Mouse (Mus musculus) urinary bladder, postnatal 4 days (tissue): ENCODE results near the gene Acvr1c.

Experiments used
- DNase-seq, 2 experiments: peaks; one replicate each; pipeline ENCODE4 v3.0.0; 2021 to 2022; ENCODE audit warnings: low spot score in 2 of 2

Acvr1c gene

GRCm38 (mm10) chr2:58282259-58282910 is 75.3 kb downstream of the Acvr1c start:
- no peak for DNase-seq

GRCm38 (mm10) chr2:58281046-58281445 is 76.6 kb downstream of the Acvr1c start:
- no peak for DNase-seq

DNA sequence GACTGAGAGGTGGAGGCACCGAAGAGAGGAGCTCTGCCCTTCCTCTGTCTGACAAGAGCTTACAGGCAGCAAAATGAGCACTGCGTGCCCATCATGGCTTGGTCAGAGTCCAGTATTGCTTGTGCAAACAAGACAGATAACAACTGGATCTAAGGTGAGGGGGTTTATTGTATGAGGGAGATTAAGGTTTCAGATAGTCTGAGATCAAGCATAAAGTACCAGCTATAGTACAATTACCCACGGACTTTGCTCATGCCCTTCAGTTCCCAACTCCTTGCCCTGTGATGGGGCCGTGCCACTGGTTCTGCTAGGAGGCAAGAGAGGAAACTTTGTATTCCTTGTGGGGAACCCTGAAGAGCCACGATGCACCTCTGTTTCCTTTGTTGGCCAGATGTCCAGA is 78.5 kb downstream of the Acvr1c start:
- no peak for DNase-seq

DNA sequence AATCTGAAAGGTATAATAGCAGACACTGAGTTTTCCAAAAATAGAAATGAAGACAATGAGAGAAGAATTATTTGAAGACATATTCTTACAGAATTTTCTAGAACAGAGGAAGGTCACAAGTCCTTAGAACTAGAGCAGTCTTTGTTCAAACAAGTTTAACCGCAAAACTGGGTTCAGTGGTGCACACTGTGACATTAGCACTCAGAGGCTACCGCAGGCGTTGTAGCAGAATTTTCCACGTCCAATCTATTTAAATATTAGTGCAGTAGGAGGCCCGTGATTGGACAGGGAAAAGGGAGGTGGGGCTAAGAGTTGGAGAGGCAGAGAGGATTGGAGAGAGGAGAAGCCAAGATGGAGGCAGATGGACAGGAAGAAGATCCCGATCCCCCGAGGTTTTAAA is 81.2 kb downstream of the Acvr1c start:
- DNase-seq = no peak

DNA sequence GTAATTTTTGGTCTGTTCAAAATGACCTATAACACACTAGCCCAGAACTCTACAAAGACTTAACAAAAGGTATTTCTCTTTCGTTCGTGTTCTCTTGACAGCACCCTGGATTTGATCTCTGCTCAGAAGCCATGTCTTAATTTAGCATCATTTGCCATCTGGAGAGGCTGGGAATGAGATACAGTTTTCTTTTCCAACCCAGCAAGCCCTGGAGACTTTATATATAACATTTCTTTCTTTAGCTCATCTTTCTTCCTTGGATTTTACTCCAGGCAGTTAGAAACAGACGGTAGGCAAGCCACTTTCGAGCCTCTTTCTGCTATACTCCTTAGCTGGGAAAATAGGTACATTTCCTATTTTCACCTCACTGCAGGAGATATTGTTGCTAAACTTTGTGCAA is 117.1 kb downstream of the Acvr1c start:
- no peak for DNase-seq

GRCm38 (mm10) chr2:58237487-58237886 is 120.2 kb downstream of the Acvr1c start:
- DNase-seq = no peak
